Mouse (Mus musculus) ovary, postnatal 36 days (tissue): ENCODE results near the gene Tmem259.

Source experiments
- DNase-seq: peaks from one replicate; pipeline ENCODE4 v3.0.0; 2022; ENCODE audit warnings: low spot score, mixed read lengths

The Tmem259 gene

DNA sequence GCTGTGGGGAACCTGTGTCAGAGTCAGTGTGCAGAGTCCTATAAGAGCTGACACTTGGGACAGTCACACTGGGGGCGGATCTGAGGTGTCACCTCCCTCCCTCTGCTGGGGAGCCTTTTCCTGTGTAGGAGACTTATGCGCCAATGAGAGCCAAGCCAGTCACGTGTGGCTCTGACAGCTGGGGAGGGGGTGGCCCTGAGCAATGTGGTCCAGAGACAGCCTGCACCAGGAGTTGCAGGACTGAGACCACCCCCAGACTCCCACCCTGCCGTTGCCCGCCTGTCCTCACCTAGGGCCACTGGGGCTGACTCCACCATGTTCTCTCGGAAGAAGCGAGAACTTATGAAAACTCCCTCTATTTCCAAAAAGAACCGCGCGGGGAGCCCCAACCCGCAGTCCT is 32.4 kb upstream of the Tmem259 start, which contains the start of gene Arhgap45:
TSS of gene Arhgap45 (plus strand) at position 143 of the 400 bp plus-strand sequence.
- DNase-seq: no peak

DNA sequence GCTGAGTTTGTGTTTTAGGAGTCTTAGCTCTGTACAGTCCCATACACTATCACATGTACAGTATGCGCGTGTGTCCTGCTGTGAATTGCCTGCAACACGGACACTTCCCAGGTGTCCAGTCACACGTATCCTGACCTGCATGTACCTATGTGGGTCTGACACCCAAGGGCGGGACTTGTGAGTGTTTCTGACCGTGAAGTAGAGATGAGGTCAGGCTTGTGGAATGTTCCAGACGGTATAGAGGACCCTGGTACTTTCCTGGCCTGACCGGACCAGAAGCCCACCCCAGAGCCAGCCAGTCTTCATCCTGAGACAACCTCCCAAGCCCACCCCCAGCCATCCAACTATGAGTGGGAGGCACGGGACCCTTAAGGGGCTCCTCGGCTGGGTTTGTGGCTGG is 31.5 kb upstream of the Tmem259 start:
- no peak for DNase-seq

DNA sequence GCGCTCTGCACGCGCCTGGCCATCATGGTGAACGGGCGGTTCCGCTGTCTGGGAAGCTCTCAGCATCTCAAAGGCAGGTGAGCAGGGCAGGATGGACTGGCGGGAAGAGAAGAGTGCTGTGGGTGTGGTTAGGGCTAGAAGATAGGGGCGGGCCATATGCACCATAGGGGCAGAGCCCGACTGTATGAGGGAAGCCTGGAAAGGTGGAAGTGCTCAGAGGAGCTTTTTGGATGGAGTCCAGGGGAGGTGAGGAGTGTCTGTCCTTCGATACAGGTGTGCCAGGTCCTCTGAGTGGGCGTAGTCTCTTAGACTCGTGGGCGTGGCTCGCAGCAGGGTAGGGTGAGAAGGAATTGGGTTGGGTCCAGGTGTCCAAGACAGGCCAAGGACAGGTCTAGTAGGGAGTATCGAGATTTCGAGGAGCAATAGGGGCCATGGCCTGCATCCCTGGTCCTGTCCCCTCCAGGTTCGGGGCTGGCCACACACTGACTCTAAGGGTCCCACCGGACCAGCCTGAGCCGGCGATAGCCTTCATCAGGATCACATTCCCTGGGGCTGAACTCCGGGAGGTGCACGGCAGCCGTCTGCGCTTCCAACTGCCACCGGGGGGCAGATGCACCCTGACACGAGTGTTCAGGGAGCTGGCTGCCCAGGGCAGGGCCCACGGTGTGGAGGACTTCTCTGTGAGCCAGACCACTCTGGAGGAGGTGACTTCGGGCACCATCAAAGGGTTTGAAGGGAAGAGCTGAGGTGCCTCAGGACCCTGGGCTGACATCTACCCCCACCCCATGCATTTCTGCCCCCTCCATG is 30.6 kb upstream of the Tmem259 start:
- DNase-seq: no peak

DNA sequence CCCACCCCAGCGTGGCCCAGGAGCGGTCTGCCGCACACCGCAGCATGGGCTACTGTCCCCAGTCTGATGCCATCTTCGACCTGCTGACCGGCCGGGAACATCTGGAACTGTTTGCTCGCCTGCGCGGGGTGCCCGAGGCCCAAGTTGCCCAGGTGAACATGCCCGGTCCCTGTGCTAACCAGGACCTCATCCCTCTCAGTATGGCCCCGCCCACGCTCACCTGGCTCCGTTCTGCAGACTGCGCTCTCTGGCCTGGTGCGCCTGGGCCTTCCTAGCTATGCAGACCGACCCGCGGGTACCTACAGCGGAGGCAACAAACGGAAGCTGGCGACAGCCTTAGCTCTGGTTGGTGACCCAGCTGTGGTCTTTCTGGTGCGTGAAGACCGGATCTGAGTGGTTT is 29.5 kb upstream of the Tmem259 start:
- no peak for DNase-seq

DNA sequence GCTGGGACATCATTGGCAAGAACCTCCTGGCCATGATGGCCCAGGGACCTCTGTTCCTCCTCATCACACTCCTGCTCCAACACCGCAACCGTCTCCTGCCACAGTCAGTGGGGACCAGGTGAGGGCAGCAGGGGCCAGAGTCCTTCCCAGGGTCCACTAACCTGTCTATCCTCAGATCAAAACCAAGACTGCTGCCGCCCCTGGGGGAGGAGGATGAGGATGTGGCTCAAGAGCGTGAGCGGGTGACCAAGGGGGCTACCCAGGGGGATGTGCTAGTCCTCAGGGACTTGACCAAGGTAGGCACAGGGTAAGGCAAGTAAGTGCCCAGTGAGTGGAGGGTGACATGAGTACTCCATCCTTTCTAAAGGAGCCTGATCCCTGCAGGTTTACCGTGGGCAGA is 27.6 kb upstream of the Tmem259 start:
- no peak for DNase-seq

DNA sequence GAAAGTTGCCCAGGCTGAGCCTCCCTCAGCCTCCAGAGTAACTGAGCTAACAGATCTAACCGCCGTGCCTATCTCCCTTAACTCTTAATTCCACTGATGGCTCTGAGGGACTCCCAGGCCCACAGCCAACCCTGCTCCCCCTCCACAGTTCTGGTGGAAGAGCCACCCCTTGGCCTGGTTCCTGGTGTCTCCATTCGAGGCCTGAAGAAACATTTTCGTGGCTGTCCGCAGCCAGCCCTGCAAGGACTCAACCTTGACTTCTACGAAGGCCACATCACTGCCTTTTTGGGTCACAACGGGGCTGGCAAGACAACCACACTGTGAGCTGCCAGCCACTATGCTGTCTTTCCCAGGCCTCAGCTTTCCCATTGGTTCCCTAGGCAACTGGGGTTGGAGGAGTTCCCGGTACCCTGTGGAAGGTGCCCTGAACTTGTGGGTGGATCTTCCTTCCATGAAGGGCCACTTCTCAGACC is 20.1 kb upstream of the Tmem259 start:
- DNase-seq: no peak

DNA sequence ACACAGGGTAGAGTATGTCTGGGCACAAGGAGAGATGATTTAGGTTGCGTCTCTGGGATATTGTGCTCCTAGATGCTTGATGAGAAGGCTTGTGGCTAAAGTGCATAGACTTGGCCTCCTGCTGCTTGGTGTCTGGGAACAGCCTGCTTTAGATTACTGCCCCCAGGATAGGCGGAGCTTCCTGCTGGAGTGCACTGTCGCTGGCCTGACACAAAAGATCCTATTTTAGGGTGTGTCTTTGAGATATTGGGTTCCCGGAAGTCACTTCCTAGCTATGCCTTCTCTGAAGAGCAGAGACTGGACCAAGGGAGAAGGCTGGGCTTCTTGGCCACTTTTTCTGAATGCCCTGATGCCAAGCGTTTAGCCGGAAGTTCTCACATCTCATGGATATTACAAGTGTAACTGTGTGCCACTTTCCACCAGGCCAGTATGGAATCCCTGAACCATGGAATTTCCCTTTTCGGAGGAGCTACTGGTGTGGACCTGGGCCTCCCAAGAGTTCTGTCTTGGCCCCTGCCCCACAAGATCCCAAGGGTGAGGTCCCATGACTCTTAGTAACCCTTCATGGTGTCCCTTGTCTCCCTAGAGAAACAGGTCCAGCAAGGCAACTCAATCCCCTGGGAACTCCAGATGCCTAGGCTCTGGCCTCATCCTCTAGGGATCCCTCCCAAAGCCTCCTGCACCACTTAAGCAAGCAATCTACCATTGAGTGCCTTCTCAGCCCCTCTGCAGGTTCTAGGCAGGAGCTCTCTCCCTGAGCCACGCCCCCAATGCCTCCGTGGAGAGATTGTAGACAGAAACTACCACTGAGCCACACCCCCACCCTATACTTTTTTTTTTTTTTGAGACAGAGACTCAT is 19.5 kb upstream of the Tmem259 start:
- DNase-seq: no peak

DNA sequence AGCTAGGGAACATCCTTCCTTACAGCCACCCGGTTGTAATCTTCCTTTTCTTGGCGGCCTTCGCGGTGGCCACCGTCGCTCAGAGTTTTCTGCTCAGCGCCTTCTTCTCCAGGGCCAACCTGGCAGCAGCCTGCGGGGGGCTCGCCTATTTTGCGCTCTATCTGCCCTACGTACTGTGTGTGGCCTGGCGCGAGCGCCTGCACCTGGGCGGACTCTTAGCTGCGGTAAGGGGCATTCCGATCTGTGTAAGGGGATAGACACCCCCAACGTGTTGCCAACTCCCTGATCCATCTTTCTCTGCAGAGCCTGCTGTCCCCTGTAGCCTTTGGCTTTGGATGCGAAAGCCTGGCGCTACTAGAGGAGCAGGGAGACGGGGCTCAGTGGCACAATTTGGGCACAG is 18.7 kb upstream of the Tmem259 start:
- DNase-seq: no peak

DNA sequence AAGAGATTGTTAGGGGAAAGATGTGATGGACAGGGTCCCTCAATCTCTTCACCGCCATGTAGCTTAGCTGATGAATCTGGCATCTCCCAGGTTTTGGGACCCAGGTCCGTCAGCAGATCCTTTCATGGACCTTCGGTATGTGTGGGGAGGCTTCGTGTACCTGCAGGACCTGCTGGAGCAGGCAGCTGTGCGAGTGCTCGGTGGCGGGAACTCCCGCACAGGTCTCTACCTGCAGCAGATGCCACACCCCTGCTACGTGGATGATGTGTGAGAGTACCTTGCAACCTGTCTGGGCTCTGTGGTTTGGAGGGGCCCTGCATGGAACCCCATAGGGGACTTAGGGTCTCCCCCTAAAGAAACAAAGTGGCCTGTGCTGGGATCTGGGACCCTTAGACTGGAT is 17.8 kb upstream of the Tmem259 start:
- DNase-seq: no peak

DNA sequence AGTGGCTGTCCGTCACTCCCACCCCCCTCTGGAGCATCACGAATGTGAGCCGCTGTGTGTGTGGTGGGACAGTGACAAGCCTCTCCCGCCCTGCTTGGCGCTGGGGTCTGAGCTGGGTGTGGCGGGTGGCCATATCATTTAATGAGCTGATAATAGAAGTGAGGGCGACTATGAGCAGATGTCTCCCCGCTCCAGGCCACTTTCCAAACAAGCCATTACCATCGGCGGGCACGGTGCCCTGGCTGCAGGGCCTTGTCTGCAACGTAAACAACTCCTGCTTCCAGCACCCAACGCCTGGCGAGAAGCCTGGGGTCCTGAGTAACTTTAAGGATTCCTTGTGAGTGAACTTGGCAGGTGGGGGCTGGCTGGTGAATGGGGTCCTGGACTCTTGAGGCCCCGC is 13.7 kb upstream of the Tmem259 start:
- peak; percentile 72 for DNase-seq

DNA sequence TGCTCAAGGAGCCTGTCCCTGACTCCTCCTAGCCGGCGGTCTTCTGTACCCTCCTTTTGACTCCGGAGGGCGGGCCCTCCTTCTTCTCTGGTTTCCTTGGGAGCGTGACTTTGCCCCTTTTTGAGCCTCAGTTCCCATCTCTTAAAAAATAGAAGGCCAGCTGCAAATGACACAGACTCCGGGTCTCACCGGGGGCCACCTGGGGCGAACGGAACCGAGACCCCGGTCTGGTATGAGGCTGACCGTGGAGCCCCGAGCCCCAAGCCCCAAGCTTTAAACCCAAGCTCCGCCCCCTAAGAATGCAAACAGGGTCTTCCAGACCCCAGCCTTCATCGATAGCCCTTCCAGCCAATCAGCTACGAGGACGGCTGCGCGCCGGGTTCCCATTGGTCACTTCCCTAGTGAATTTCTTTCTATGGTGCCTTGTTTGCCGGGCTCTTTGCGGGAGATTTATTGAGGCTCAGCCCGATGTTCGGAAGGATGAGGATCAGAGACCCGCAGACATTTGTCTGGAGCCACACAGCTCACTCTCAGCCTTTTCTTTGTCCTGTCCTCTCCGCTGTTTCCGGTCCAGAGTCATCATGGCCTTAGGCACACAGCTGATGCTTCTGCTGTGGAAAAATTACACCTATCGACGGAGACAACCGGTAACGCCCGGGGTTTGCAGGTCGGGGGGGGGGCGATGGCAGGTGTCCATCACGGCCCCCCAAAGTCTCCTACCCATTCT is 13.1 kb upstream of the Tmem259 start:
- DNase-seq: peak; percentile 62

DNA sequence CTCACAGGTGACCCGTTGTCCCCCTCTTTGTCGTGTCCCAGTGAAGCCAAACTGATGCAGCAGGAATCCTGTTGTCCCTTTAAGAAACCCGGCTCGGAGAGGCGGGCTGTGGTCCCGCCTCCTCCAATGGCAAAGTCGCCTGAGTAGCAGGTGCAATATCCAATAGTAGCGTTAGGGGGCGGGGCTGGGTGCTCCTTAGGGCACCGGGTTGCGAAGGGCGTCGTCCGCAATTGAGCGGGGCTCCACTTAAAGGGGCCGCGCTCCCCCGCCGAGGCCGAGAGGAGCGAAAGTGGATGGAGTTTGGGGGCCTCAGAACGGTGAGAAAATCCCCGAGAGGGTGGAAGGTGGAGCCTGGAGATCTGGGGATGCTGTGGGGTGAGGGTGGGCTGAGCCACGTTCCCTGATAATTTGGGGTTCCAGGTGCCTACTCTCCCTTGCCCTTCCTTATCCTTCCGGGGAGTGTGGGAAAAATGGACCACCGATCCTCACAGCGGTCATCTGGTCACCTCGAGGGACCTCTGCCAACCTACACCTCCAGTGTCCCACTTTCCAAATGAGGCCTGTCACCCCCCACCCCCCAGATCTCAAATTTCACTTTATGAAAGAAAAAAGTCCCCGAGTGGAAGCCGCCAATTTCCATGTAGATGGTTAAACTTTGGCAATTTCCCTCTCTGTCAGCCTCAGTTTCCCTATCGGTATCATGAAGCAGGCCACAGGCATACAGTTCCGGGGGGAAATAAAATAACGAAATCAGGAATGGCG is 12.3 kb upstream of the Tmem259 start, which contains the start of gene Abca7:
TSS of gene Abca7 (plus strand) at position 223 of the 762 bp plus-strand sequence.
- peak; percentile 96 for DNase-seq

DNA sequence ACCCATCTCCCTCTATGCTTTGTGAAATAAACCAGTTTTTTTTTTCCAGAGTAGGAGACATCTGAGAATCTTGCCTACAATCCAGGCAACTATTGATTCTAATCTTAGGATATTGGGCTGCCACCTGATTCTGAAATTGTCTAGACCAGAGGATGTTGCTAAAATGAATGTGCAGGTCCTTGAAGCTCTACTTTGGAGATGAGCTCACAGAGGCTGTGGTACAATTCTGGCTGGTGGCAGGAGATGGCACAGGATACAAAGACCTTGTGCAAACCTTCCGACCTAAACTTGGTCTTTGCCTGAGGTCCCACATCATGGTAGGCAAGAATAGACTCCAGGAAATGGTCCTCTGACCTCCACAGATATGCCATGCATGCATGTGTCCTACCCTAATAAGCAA is 11.5 kb upstream of the Tmem259 start:
- no peak for DNase-seq

DNA sequence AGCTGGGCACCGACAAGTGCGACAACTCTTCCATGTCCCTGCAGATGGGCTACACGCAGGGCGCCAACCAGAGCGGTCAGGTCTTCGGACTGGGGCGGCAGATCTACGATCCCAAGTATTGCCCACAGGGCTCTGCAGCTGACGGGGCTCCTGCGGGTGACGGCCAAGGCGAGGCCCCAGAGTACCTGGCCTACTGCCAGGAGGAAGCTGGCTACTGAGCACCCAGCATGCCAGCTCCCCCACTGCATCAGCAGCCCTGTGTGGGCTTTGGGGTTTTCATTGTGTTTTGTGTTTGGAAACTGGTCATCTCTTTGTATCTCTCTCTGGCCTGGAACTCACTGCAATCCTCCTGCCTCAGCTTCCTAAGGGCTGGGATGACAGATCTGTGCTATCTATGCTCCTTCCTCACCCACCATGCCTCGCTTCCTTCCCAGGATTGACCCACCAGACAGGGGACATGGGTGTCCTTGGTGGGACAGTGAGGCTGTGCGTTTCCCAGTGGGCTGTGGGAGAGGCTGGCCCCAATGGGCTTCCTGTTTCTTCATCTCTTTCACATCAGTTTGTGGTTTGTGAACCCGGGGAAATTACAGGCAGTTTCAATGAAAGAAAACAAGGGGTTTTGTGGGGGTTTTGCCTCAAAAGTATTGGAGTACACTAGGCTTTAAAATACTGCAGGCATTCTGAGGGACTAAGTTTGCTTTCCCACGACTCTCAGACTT is 10.4 kb upstream of the Tmem259 start:
- DNase-seq: no peak

DNA sequence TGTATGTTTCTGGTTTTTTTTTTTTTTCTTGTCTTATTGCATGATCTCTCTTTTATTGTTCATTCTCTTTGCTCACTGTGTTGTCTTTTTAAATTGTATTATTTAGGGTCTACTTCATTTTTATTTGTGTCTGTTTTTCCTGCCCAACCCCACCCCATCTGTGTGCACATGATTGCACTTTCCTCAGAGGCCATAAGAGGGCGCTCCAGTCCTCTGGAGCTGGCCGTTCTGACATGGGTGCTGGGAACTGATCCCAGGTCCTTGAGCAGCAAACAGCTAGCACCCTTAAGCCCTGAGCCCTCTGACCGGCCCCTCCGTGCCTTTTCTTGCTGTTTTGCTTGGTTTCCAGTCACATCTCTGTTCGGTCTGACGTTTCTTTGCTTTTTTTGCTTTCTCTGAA is 7.4 kb upstream of the Tmem259 start:
- DNase-seq: no peak

DNA sequence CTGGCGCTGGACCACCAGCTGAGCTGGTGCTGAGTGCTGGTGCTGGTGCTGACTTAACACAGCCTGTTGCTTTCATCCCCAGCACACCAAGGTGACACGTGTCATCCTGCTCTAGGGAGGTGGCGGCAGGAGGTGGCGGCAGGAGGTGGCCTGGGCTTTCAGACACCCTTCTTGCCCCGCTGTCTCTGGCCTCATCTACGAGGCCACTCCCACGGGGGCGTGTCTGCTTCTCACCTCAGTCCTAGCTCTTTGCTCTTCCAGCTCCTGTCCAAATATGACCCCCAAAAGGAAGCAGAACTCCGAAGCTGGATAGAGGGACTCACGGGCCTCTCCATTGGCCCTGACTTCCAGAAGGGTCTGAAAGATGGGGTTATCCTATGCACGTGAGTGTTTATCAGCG is 7.0 kb upstream of the Tmem259 start:
- no peak for DNase-seq

DNA sequence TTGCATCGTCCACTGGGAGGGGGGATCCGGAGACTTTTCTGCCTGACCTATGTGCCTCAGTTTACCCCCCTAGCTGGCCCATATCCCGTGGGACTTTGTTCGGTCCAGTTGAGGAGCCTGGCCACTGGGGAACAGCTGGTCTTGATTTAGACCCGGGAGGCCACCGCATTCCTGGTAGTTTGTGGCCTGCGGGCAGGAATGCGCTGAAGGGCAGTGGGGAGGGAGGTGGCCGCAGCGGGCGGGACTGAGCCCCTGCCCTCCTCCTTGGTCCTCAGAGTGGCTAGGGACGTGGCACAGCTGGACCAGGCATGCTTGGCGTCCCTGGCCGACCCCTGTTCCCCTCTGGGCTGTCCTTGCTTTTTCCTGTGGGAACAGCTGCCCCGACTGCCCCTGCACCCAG is 5.7 kb upstream of the Tmem259 start:
- DNase-seq: no peak

DNA sequence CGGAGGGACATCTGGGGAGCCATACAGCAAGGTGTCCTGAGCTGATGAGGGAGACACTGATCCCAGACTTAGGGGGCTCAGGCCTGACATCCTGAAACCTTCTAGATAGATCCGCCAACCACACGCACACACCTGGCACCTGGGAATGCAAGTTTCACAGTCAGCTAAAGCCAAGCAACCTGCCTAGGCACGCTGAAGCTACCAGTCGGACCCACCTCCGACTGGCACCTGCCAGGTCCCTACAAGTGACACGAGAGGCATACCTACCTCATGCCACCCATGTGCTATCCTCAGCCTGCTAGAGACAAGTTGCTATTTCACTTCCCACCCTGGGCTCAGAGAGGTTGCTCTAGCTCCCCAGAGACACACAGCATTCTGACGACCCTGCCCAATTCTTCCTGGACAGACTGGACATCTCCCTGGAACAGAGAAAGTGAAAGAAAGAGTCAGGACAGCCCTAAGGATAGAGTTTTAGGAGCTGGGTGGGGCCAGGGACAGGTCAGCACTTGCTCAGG is 5.2 kb upstream of the Tmem259 start:
- no peak for DNase-seq

DNA sequence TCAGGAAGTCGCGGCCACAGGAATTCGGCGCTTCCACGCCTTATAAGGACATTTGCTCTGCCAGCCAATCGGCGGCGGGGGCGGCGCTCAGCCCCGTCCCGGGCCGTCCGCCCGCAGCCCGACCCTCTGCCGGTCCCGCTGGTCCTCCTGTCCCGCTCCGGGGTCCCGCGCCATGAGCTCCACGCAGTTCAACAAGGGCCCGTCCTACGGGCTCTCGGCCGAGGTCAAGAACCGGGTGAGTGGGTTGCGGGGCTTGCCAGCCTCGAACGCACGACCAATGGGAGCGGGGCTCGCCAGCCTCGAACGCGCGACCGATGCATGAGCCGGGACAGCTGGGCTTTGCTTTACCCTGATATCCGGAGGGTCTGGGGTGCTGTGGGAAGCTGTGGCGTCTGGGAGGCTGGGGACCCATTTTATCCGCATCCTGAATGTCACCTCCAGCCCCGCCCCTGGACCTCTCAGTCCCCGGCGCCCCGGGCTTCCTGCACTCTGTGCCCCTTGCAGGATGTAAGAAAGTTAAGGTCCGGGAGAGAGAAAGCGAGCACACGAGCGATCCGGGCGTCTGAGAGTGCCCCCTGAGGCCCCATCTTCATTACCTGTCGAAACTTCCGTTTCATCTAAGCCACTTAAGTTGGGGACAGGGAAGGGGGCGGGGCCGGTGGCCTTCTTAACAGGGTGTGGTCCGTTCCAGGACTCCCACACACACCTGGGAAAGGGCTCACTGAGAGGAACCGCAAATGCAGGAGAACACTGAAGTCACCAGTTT is 4.6 kb upstream of the Tmem259 start, which contains the start of gene Cnn2:
TSS of gene Cnn2 (plus strand) at position 79 of the 766 bp plus-strand sequence.
- DNase-seq: peak; percentile 63
